Comparison of ENCODE assay signal across 14 mouse cellular contexts in genomic region chr13:18840366-18840765, GRCm38 (mm10).
DNase-seq lines count a peak whose midpoint lies in the region.
"Had no signal": no experiment of that assay in that cellular context is flagged by ENCODE, and none has a peak within 500 bp of the region (broad histone marks: within the 10 kb centered on the region; RNA-seq: fewer than 3 reads in every experiment).

No protein-coding gene starts in this region.

- peak; percentile 18 for DNase-seq in retina, embryonic 14.5 days (ENCODE audit: low spot score)
- no peak for DNase-seq in retina, postnatal 1 day
- DNase-seq in ES-CJ7 (ENCODE audit: low read depth, low spot score) (peak; percentile 32), ZHBTc4 (ENCODE audit: low read depth, low spot score) (peak; percentile 30)
- DNase-seq in adrenal gland, adult 8-10 months, result no peak
- no peak for DNase-seq in lung, adult 18-20 months
- DNase-seq: adrenal gland, adult 2 months; adrenal gland, postnatal 14 days; adrenal gland, postnatal 36 days; cerebellum, adult 11-12 months; cerebellum, adult 2 months; cerebellum, adult 9-10 months; cerebellum, postnatal 25 days; forebrain, postnatal 0 days had no signal

Comparison
In these comparisons a context has a peak if more than half of its experiments do, and no peak if none do; other contexts are left out.
1. DNase-seq: peak in retina, embryonic 14.5 days (single experiment), ES-CJ7 (single experiment) and ZHBTc4 (single experiment); none in retina, postnatal 1 day (single experiment), adrenal gland, adult 8-10 months (single experiment) and lung, adult 18-20 months (0 of 2).